Mouse (Mus musculus): ENCODE measurements around the gene Phlda1.

DNA sequence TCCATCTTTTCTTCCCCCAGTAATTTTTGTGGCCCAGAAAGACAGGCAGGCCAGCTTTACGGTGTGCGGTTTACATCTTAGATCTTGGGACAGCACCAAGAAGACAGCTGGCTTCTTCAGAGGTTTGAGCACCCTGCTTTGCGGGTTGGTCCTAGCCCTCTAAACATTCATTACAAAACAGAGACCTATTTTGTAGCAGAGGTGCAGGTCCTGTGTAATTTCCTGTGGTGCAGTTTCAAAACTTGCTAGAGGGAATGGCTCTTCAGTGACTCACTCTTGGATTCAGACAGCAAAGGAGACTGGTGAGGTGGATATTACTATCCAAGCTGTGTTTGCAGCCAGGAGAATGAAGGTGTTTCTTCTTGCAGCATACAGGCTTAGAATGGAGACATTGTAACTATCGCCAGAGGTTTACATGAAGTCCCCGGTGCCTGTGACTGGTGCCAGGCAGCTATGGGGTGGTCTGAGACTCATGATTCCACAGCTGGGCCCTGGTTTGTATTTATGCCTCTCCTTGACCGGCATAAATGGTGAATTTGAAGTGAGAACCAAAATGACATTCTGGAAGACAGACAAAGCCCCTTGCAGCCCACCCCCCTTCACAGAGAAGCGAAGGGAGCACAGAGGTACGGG is 10.8 kb downstream of the Phlda1 start:
- TF ChIP-seq CTCF (IDR thresholded peaks at IDR 0.05; ENCODE audit: borderline replicate concordance, insufficient read depth, low read length), result no peak
- no peak for TF ChIP-seq POLR2A (IDR thresholded peaks at IDR 0.05; ENCODE audit: low read depth, low read length)
